Mouse (Mus musculus) midbrain, embryonic 16.5 days (tissue): ENCODE measurements around the gene Grm1. TPM values are rescaled to one million over a fixed set of nuclear protein-coding genes. Genes with fewer than 3 reads are reported as not detected.
A peak's percentile ranks its signal among the peaks of the same experiment; 100 is the strongest.

Experiments
- ATAC-seq: fragments of 200-750 bp; cut with Nextera tagmentation; 2 replicates; pipeline ENCODE4 v1.8.0; 2017; ENCODE audit warnings: moderate TSS enrichment
- H3K27ac ChIP-seq: fragments of 300-500 bp; sonication (generic); 2 replicates; pipeline ENCODE4 v1.5.1; 2014; ENCODE audit warnings: mild to moderate bottlenecking, low read length, mixed read lengths
- H3K27me3 ChIP-seq: fragments of 300-500 bp; sonication (generic); 2 replicates; pipeline ENCODE4 v1.6.1; 2014; ENCODE audit warnings: low read depth, low read length, mixed read lengths; ENCODE audit not compliant: control insufficient read depth, insufficient read depth
- H3K36me3 ChIP-seq: fragments of 300-500 bp; sonication (generic); 2 replicates; pipeline ENCODE4 v1.6.1; 2014; ENCODE audit warnings: mild to moderate bottlenecking, low read length, moderate library complexity, mixed read lengths; ENCODE audit not compliant: control insufficient read depth, insufficient read depth
- H3K4me1 ChIP-seq: fragments of 300-500 bp; sonication (generic); 2 replicates; pipeline ENCODE4 v1.6.1; 2014; ENCODE audit warnings: mild to moderate bottlenecking, low read length, mixed read lengths; ENCODE audit not compliant: control insufficient read depth, insufficient read depth
- H3K4me2 ChIP-seq: fragments of 300-500 bp; sonication (generic); 2 replicates; pipeline ENCODE4 v1.6.1; 2014; ENCODE audit warnings: mild to moderate bottlenecking, low read length, mixed read lengths
- H3K4me3 ChIP-seq: fragments of 300-500 bp; sonication (generic); 2 replicates; pipeline ENCODE4 v1.5.1; 2014; ENCODE audit warnings: low read depth, mild to moderate bottlenecking, low read length, moderate library complexity, mixed read lengths
- H3K9ac ChIP-seq: fragments of 300-500 bp; sonication (generic); 2 replicates; pipeline ENCODE4 v1.6.1; 2014; ENCODE audit warnings: low read depth, low read length, mixed read lengths
- H3K9me3 ChIP-seq: fragments of 300-500 bp; sonication (generic); replicated peaks from 2 replicates; pipeline ENCODE4 v1.6.1; 2014; ENCODE audit warnings: mild to moderate bottlenecking, low read length, mixed read lengths; ENCODE audit not compliant: control insufficient read depth, poor library complexity, severe bottlenecking
- WGBS: fragments of 180-500 bp; shearing (Covaris S2); extraction: QIAGEN DNeasy Blood & Tissue Kit; methylation state at CpG from one replicate; pipeline ENCODE4 v1.1.7; 2014; 5-methylcytosine and 5-hydroxymethylcytosine counted together
- polyA plus RNA-seq: library from polyadenylated mRNA; unstranded; fragments of >200 nt; fragmentation: Nextera tagmentation; extraction: Ambion mirVana; gene quantifications from 2 replicates; pipeline ENCODE4 v1.2.1, GENCODE M21; 2015

The Grm1 gene
- polyA plus RNA-seq, 1 experiment from 2014 or later = 18.1 TPM

- Histone ChIP-seq H3K27ac (no peak overlapping the region), H3K9me3 (no peaks in the 10 kb centered on the region), H3K4me1 (no peaks in the 10 kb centered on the region), H3K4me2 (no peak overlapping the region), H3K4me3 (no peak overlapping the region), H3K27me3 (no peaks in the 10 kb centered on the region), H3K9ac (no peak overlapping the region), H3K36me3 (no peaks in the 10 kb centered on the region)
- ATAC-seq = no peak
- WGBS = 95% methylated on average over 2 of the region's 2 CpGs
Observed at GRCm38 (mm10) chr10:10818061-10818460, 264.1 kb downstream of the Grm1 start.

- no peaks in the 10 kb centered on the region for H3K27me3 ChIP-seq
- no peak overlapping the region for H3K9ac ChIP-seq
- H3K4me1 ChIP-seq = no peaks in the 10 kb centered on the region; the same call in 1 of the 2 replicates
- no peaks in the 10 kb centered on the region for H3K9me3 ChIP-seq
- H3K36me3 ChIP-seq = no peaks in the 10 kb centered on the region
- WGBS = 77% methylated on average over 2 of the region's 2 CpGs
- no peak overlapping the region for H3K4me3 ChIP-seq
- no peak for ATAC-seq
- no peak overlapping the region for H3K27ac ChIP-seq
- no peak overlapping the region for H3K4me2 ChIP-seq
Observed at GRCm38 (mm10) chr10:10814631-10815216, 267.4 kb downstream of the Grm1 start.

GRCm38 (mm10) chr10:10812750-10813711, 269.1 kb downstream of the Grm1 start:
- Histone ChIP-seq H3K4me3 (no peak overlapping the region), H3K9ac (no peak overlapping the region), H3K36me3 (no peaks in the 10 kb centered on the region), H3K9me3 (no peaks in the 10 kb centered on the region), H3K4me1 (no peaks in the 10 kb centered on the region; the same call in 1 of the 2 replicates), H3K4me2 (no peak overlapping the region), H3K27ac (no peak overlapping the region), H3K27me3 (no peaks in the 10 kb centered on the region)
- 33% methylated on average over 5 of the region's 5 CpGs for WGBS
- ATAC-seq = peak; percentile 76; the same call in 1 of the 2 replicates

GRCm38 (mm10) chr10:10809777-10810176, 272.4 kb downstream of the Grm1 start:
- H3K27me3 ChIP-seq = no peaks in the 10 kb centered on the region
- no peaks in the 10 kb centered on the region; the same call in 1 of the 2 replicates for H3K4me1 ChIP-seq
- no peak for ATAC-seq
- H3K9me3 ChIP-seq = no peaks in the 10 kb centered on the region
- H3K9ac ChIP-seq = no peak overlapping the region
- no peaks in the 10 kb centered on the region for H3K36me3 ChIP-seq
- 52% methylated on average over 3 of the region's 3 CpGs for WGBS
- H3K4me3 ChIP-seq = no peak overlapping the region
- no peak overlapping the region for H3K4me2 ChIP-seq
- no peak overlapping the region for H3K27ac ChIP-seq

- Histone ChIP-seq H3K36me3 (no peaks in the 10 kb centered on the region), H3K4me3 (no peak overlapping the region), H3K9me3 (no peaks in the 10 kb centered on the region), H3K27ac (no peak overlapping the region), H3K4me2 (no peak overlapping the region), H3K4me1 (no peaks in the 10 kb centered on the region), H3K27me3 (no peaks in the 10 kb centered on the region), H3K9ac (no peak overlapping the region)
- ATAC-seq = no peak
- WGBS = 91% methylated on average over 1 of the region's 1 CpGs
Observed at GRCm38 (mm10) chr10:10795321-10795720, 286.8 kb downstream of the Grm1 start.

GRCm38 (mm10) chr10:10790458-10790857, 291.7 kb downstream of the Grm1 start:
- no peak overlapping the region for H3K27ac ChIP-seq
- no peak for ATAC-seq
- no peak overlapping the region for H3K4me2 ChIP-seq
- no peak overlapping the region for H3K9ac ChIP-seq
- H3K36me3 ChIP-seq = no peaks in the 10 kb centered on the region
- no peaks in the 10 kb centered on the region for H3K4me1 ChIP-seq
- no peaks in the 10 kb centered on the region for H3K9me3 ChIP-seq
- H3K27me3 ChIP-seq = no peaks in the 10 kb centered on the region
- H3K4me3 ChIP-seq = no peak overlapping the region
- WGBS = 87% methylated on average over 1 of the region's 1 CpGs

- WGBS = 84% methylated on average over 4 of the region's 4 CpGs
- ATAC-seq = no peak
Observed at GRCm38 (mm10) chr10:10789967-10790366, 292.2 kb downstream of the Grm1 start.

GRCm38 (mm10) chr10:10787906-10788416, 294.2 kb downstream of the Grm1 start:
- Histone ChIP-seq H3K9me3 (no peaks in the 10 kb centered on the region), H3K4me3 (no peak overlapping the region), H3K27me3 (no peaks in the 10 kb centered on the region), H3K4me2 (no peak overlapping the region), H3K27ac (no peak overlapping the region), H3K36me3 (no peaks in the 10 kb centered on the region), H3K9ac (no peak overlapping the region), H3K4me1 (no peaks in the 10 kb centered on the region)
- WGBS = 88% methylated on average over 4 of the region's 6 CpGs
- ATAC-seq = no peak

More at GRCm38 (mm10) chr10:10789967-10790366, 292.2 kb downstream of the Grm1 start:
- Histone ChIP-seq H3K4me1 (no peaks in the 10 kb centered on the region), H3K27ac (no peak overlapping the region), H3K9me3 (no peaks in the 10 kb centered on the region), H3K36me3 (no peaks in the 10 kb centered on the region), H3K27me3 (no peaks in the 10 kb centered on the region), H3K4me2 (no peak overlapping the region), H3K4me3 (no peak overlapping the region), H3K9ac (no peak overlapping the region)

- WGBS = 79% methylated on average over 3 of the region's 3 CpGs
- H3K9ac ChIP-seq = no peak overlapping the region
- H3K27me3 ChIP-seq = no peaks in the 10 kb centered on the region
- ATAC-seq = no peak; the same call in 1 of the 2 replicates
- no peak overlapping the region for H3K4me2 ChIP-seq
- H3K36me3 ChIP-seq = no peaks in the 10 kb centered on the region
- no peaks in the 10 kb centered on the region for H3K9me3 ChIP-seq
- H3K4me1 ChIP-seq = no peaks in the 10 kb centered on the region
- no peak overlapping the region for H3K27ac ChIP-seq
- no peak overlapping the region for H3K4me3 ChIP-seq
Observed at GRCm38 (mm10) chr10:10785122-10785521, 297.0 kb downstream of the Grm1 start.
